ENCODE assay signal across 8 mouse cellular contexts in the genomic region with DNA sequence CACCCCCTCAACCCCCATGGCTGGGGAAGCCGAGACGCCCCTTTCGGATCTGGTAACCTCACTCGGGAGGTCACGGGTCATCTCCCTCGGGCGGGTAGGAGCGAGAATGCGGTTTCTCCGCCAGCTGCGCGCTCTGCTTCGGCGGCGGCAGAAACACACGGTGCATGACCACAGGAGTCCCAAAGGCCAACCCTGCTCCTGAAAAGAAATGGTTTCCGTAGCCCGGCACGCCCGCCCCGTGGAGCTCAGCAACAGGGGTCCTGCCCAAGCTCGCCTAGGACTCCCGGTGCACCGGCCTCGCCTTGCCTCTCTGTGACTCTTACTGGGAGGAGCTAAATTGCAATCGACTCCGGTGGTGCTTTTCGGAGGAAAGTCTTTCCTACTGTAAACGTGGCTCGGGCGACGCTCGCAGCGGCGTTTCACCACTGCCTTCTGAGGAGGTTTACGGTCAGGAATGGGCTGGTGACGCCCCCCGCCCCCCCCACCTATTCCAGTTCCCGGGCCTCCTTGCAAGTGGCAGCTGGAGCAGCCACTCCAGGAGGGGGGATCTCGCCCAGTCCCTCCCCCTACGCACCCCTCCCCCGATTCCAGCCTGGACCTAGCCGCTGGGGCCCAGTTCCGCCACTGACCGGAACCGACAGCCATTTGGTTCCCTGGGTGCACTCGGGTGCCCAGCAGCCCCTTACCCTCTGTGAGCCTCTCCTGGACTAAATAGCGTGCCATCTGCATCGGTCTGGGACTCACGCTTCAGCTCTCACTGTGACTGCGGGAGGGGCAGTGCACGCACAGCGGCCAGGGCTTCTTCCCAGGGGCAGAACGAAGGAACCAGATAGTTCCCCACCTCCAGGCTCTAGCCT. TPM values are rescaled to one million over a fixed set of nuclear protein-coding genes. Genes with fewer than 3 reads are reported as not detected.
DNase-seq lines count a peak whose midpoint lies in the region; ATAC-seq and TF ChIP-seq lines count a peak whose summit lies in the region.

No protein-coding gene starts in this region.

- H3K4me2 ChIP-seq in heart, embryonic 11.5 days: peak overlapping the region; percentile 96
- peak overlapping the region; percentile 83 for H3K4me2 ChIP-seq in kidney, embryonic 16.5 days (replicated peaks; ENCODE audit: low read depth, low read length)
- H3K4me2 ChIP-seq in liver, embryonic 14.5 days (ENCODE audit: low read depth): peak overlapping the region; percentile 94
- H3K4me2 ChIP-seq in neural tube, embryonic 12.5 days (replicated peaks): peak overlapping the region; percentile 93

- H3K4me3 ChIP-seq in bone marrow, adult 2 months (replicated peaks; ENCODE audit: control insufficient read depth, low read depth, low read length): peak overlapping the region; percentile 58
- H3K4me3 ChIP-seq in heart, embryonic 11.5 days (ENCODE audit: low read depth, low read length): peak overlapping the region; percentile 58
- peak overlapping the region; percentile 53 for H3K4me3 ChIP-seq in kidney, embryonic 16.5 days (ENCODE audit: low read length)
- H3K4me3 ChIP-seq in liver, embryonic 14.5 days (ENCODE audit: insufficient read depth in 1 of 2, low read depth in 2 of 2, low read length in 2 of 2): peak overlapping the region; percentile 50 to 60
- H3K4me3 ChIP-seq in neural tube, embryonic 12.5 days: peak overlapping the region; percentile 47

- no peaks in the 10 kb centered on the region for H3K27me3 ChIP-seq in heart, embryonic 11.5 days (ENCODE audit: control insufficient read depth, insufficient read depth, low read length)
- H3K27me3 ChIP-seq in kidney, embryonic 16.5 days (ENCODE audit: insufficient read depth, low read length): no peaks in the 10 kb centered on the region
- H3K27me3 ChIP-seq in liver, embryonic 14.5 days (ENCODE audit: control insufficient read depth, insufficient read depth, low read length): peaks cover 5% of the 10 kb centered on the region
- H3K27me3 ChIP-seq in neural tube, embryonic 12.5 days (replicated peaks): no peaks in the 10 kb centered on the region

- peak; percentile 11; the same call in 1 of the 2 replicates for TF ChIP-seq POLR2A in bone marrow, adult 2 months (IDR thresholded peaks at IDR 0.05; ENCODE audit: borderline replicate concordance, control insufficient read depth, low read depth, low read length)

- DNase-seq in 416B (ENCODE audit: low read depth): peak; percentile 80
- DNase-seq in liver, embryonic 14.5 days (ENCODE audit: low read depth in 3 of 3, low spot score in 3 of 3): peak in 2 of 3 experiments; percentile 40 to 42
- peak; percentile 68 for DNase-seq in telencephalon, adult 2 months (ENCODE audit: low read depth, low spot score)

- peaks cover 1% of the 10 kb centered on the region; the same call in 1 of the 2 replicates for H3K4me1 ChIP-seq in bone marrow, adult 2 months (ENCODE audit: control insufficient read depth, insufficient read depth, low read length)
- 0 out of 2 replicates have a peak, but pooled peaks cover 5% of the 10 kb centered on the region for H3K4me1 ChIP-seq in heart, embryonic 11.5 days (ENCODE audit: control insufficient read depth, insufficient read depth, low read length)
- peaks cover 7% of the 10 kb centered on the region; the same call in 1 of the 2 replicates for H3K4me1 ChIP-seq in kidney, embryonic 16.5 days (ENCODE audit: insufficient read depth, low read length)
- H3K4me1 ChIP-seq in liver, embryonic 14.5 days (replicated peaks; ENCODE audit: control insufficient read depth in 2 of 2, insufficient read depth in 2 of 2, low read length in 1 of 2): peaks cover 2 to 13% of the 10 kb centered on the region in 2 experiments; a peak in 3 of 4 replicates
- H3K4me1 ChIP-seq in neural tube, embryonic 12.5 days: no peaks in the 10 kb centered on the region; the same call in none of the 2 replicates

- peak; percentile 54; the same call in 1 of the 2 replicates for ATAC-seq in erythroblast, adult 5-6 weeks (replicated peaks; ENCODE audit: low FRiP score, poor library complexity, severe bottlenecking)
- ATAC-seq in heart, embryonic 11.5 days (replicated peaks; ENCODE audit: insufficient number of reproducible peaks, low FRiP score, low TSS enrichment): peak; percentile 78
- ATAC-seq in kidney, embryonic 16.5 days (ENCODE audit: low FRiP score, low TSS enrichment): peak; percentile 83
- ATAC-seq in liver, embryonic 14.5 days (ENCODE audit: insufficient read depth): peak; percentile 54
- ATAC-seq in neural tube, embryonic 12.5 days (ENCODE audit: low FRiP score, low read depth): peak; percentile 63

- no peaks in the 10 kb centered on the region for H3K36me3 ChIP-seq in heart, embryonic 11.5 days (ENCODE audit: control insufficient read depth, insufficient read depth, low read length)
- no peaks in the 10 kb centered on the region for H3K36me3 ChIP-seq in kidney, embryonic 16.5 days (ENCODE audit: insufficient read depth, low read length)
- no peaks in the 10 kb centered on the region for H3K36me3 ChIP-seq in liver, embryonic 14.5 days (replicated peaks; ENCODE audit: control insufficient read depth, insufficient read depth, low read depth)
- H3K36me3 ChIP-seq in neural tube, embryonic 12.5 days: no peaks in the 10 kb centered on the region

- 1% methylated on average over 54 of the region's 54 CpGs for WGBS in bone marrow, adult 2 months
- under 1% methylated on average over 54 of the region's 54 CpGs for WGBS in heart, embryonic 11.5 days (ENCODE audit: insufficient replicate concordance)
- under 1% methylated on average over 54 of the region's 54 CpGs for WGBS in kidney, embryonic 16.5 days
- WGBS in liver, embryonic 14.5 days (ENCODE audit: insufficient replicate concordance): under 1% methylated on average over 54 of the region's 54 CpGs
- under 1% methylated on average over 54 of the region's 54 CpGs for WGBS in neural tube, embryonic 12.5 days

- H3K9me3 ChIP-seq in heart, embryonic 11.5 days (replicated peaks; ENCODE audit: control insufficient read depth, low read length): no peaks in the 10 kb centered on the region
- H3K9me3 ChIP-seq in kidney, embryonic 16.5 days (ENCODE audit: low read length): peaks cover 6% of the 10 kb centered on the region; the same call in 1 of the 2 replicates
- H3K9me3 ChIP-seq in liver, embryonic 14.5 days (ENCODE audit: control insufficient read depth, low read length): no peaks in the 10 kb centered on the region
- H3K9me3 ChIP-seq in neural tube, embryonic 12.5 days: no peaks in the 10 kb centered on the region

- peak overlapping the region; percentile 65 for H3K27ac ChIP-seq in bone marrow, adult 2 months (ENCODE audit: control insufficient read depth, insufficient read depth, low read depth, low read length, poor library complexity)
- H3K27ac ChIP-seq in heart, embryonic 11.5 days (ENCODE audit: low read depth, low read length): peak overlapping the region; percentile 96
- peak overlapping the region; percentile 97 for H3K27ac ChIP-seq in kidney, embryonic 16.5 days (ENCODE audit: low read length)
- peak overlapping the region; percentile 0 for H3K27ac ChIP-seq in liver, embryonic 14.5 days
- peak overlapping the region; percentile 80 for H3K27ac ChIP-seq in neural tube, embryonic 12.5 days

- TF ChIP-seq EP300 in liver, embryonic 14.5 days (IDR thresholded peaks at IDR 0.05; ENCODE audit: low read depth): no peak

- H3K9ac ChIP-seq in heart, embryonic 11.5 days (ENCODE audit: low read depth, low read length): peak overlapping the region; percentile 87
- peak overlapping the region; percentile 73 for H3K9ac ChIP-seq in kidney, embryonic 16.5 days (replicated peaks; ENCODE audit: low read length)
- H3K9ac ChIP-seq in liver, embryonic 14.5 days (replicated peaks): peak overlapping the region; percentile 64
- peak overlapping the region; percentile 74 for H3K9ac ChIP-seq in neural tube, embryonic 12.5 days

- no peak for TF ChIP-seq CTCF in bone marrow, adult 2 months (IDR thresholded peaks at IDR 0.05; ENCODE audit: control insufficient read depth, insufficient read depth, low read length)
- TF ChIP-seq CTCF in liver, embryonic 14.5 days (IDR thresholded peaks at IDR 0.05; ENCODE audit: low read depth): no peak

RNA-seq across cellular contexts. Expression of gene Sox4, which starts 4.9 kb away (rescaled TPM):
- polyA plus RNA-seq in bone marrow, adult 2 months (2011; ENCODE audit: insufficient read depth, insufficient read length, low replicate concordance, missing spikeins): 10.4 and 13.8 TPM in 2 replicates
- 1.2 and 2.3 TPM in 2 replicates for total RNA-seq in erythroblast, adult 5-6 weeks (2015; ENCODE audit: low replicate concordance)
- total RNA-seq in erythroblast, adult 5-6 weeks (2017; ENCODE audit: low replicate concordance): 1.5 and 4.0 TPM in 2 replicates
- polyA plus RNA-seq in heart, embryonic 11.5 days (2014; fragmentation: Nextera tagmentation; extraction: Ambion mirVana): 45.6 and 47.0 TPM in 2 replicates
- 27.8 and 33.4 TPM in 2 replicates for polyA plus RNA-seq in kidney, embryonic 16.5 days (2015; fragmentation: Nextera tagmentation; extraction: Ambion mirVana)
- polyA plus RNA-seq in liver, embryonic 14.5 days (2012; rRNA removed): 1.7 and 1.8 TPM in 2 replicates
- polyA plus RNA-seq in liver, embryonic 14.5 days (2014; fragmentation: Nextera tagmentation; extraction: Ambion mirVana): 2.0 TPM in 2 replicates
- 255 and 261 TPM in 2 replicates for polyA plus RNA-seq in neural tube, embryonic 12.5 days (2016; fragmentation: Nextera tagmentation; extraction: Ambion mirVana)

Comparison
In these comparisons a context has a peak if more than half of its experiments do, and no peak if none do; other contexts are left out.
1. Peak in every context shown above with its lines: DNase-seq, ATAC-seq, H3K4me3 ChIP-seq and H3K27ac ChIP-seq.
2. H3K27ac ChIP-seq: peak in every context shown above with its lines; median percentile 97 in kidney, embryonic 16.5 days; 96 in heart, embryonic 11.5 days; 80 in neural tube, embryonic 12.5 days; 65 in bone marrow, adult 2 months; 0 in liver, embryonic 14.5 days.